Mouse (Mus musculus): ENCODE results near the gene Aqp6.

- TF ChIP-seq GATA1 (IDR thresholded peaks at IDR 0.05; ENCODE audit: low read length) = no peak
- TF ChIP-seq TAL1 (IDR thresholded peaks at IDR 0.05; ENCODE audit: low read length) = no peak
Observed at GRCm38 (mm10) chr15:99653291-99653690, 52.1 kb downstream of the Aqp6 start.
